Mouse (Mus musculus): Measurements from ENCODE around the gene Hspg2. TPM values are rescaled to one million over a fixed set of nuclear protein-coding genes. Genes with fewer than 3 reads are reported as not detected.
A peak's percentile ranks its signal among the peaks of the same experiment; 100 is the strongest.

Gene Hspg2
- total RNA-seq, 2 experiments from 2014 or later: 105 to 107 TPM

DNA sequence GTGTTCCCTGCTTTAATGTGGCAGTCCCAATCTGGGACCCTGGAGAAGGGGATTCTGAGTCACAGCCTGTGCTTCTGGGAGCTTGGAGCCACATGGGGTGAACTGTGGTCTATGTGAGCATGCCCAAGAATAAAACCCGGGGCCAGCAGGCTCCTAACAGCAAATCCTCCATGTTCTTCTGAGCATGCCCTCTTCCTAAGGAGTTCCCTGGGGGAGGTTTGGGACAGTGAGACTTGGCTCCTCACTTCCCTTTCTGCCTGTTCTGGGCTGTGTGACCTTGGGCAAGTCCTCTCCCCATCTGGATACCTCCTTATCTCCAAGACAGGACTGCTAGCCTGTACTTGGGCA is 12.4 kb downstream of the Hspg2 start:
- DNase-seq: no peak

- no peak for DNase-seq
Observed at GRCm38 (mm10) chr4:137481381-137482030, 12.9 kb downstream of the Hspg2 start.

DNA sequence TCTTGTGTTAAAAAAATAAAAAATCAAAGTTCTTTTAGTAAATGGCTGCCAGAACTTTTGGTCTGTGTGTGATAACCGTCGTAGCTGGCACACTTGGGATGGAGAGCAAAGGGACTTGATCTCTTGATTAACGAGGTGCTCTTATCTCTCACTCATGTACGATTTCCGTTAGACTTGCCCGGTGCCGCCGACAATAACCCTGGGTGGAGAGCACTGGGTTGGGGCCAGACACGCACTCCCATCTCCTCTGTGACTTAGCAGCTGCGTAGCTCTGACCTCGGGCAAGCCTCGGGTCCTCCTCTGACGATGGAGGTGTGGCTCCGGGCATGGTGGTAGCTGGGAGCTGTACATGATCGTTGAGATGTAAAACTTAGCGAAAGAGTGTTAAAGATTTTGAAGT is 15.3 kb downstream of the Hspg2 start:
- DNase-seq: no peak

DNA sequence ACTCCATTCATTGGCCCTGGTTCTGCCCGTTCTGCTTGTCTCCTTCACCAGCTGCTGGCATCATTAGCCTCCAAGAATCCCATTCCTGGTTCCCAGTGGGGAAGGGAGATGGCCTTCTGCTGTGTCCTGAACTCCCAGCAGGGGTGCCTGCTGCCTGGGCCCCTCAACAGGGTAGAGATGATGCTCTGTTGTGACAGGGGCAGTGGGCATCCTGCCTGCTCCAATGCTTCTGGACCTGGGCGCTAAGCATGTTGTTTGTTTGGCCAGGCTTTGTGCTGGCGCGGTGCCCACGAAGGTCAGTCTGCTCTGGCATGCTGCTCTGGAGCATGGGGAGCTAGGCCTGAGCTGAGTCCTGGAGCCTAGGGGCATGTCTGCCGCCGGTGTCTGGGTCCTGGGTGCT is 16.0 kb downstream of the Hspg2 start:
- no peak for DNase-seq

- no peak for DNase-seq
Observed at GRCm38 (mm10) chr4:137485258-137485960, 16.8 kb downstream of the Hspg2 start.

DNA sequence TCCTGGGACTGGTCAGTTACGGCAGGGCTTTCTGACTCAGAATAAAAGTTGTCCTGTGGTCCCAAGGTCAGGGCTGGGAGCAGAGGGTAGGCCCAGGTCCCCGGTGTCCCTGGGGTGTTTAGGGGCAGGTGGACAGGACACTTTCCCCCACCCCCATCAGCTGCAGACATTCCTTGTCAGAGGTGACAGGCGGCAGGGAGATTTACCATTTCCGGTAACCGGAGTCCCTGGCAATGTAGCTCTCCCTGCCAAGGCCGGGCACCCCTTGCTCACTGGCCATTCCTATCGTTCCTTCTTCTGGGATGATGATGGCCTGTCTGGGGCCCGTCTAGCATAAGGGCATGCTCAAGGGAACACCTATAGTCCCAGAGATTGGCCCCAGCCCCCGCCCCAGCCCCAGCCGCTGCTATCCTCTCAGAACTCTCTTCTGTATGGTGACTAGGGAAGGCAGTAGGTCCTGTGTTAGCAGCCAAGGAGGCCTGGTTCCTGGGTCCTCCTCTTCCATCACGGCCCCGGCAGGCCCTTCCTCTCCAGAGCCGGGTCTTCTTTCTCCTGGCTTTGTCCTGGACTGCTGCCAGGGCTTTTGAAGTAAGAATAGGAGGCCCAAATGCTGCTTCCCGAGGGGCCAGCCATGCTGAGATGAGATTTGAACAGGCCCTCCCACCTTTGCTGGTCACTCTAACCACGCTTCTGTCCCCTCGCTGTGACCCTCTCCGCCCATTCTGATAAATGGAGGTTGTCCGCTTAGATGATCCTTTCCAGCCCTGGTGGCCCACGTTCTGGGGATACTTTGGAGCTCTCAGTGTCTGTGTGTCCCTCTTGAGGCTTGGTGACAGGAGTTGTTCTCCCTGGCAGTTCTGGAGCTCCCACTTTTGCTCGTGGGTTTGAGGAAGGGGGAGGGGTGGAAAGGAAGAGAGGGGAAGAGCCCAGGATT is 17.8 kb downstream of the Hspg2 start:
- DNase-seq: peak; percentile 74

GRCm38 (mm10) chr4:137487286-137488000 is 18.9 kb downstream of the Hspg2 start:
- peak; percentile 91 for DNase-seq

DNA sequence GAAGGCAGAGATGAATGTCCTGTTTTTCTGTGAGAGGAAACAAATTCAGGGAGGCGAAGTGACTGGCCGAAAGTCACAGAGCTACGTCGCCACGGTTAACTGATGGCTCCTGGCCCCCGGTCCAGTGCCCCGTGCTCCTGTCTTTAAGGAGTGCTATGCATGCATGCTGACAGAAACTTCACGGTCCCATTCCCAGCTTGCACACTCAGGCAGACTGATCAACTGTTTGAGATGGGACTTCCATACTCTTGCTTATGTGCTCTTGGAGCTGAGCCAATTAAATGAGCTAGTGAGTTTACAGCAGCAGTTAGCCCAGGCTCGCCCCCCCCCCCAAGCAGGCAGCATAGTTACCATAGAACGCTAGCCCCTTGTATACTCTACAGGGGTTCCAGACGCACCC is 19.5 kb downstream of the Hspg2 start:
- no peak for DNase-seq

DNA sequence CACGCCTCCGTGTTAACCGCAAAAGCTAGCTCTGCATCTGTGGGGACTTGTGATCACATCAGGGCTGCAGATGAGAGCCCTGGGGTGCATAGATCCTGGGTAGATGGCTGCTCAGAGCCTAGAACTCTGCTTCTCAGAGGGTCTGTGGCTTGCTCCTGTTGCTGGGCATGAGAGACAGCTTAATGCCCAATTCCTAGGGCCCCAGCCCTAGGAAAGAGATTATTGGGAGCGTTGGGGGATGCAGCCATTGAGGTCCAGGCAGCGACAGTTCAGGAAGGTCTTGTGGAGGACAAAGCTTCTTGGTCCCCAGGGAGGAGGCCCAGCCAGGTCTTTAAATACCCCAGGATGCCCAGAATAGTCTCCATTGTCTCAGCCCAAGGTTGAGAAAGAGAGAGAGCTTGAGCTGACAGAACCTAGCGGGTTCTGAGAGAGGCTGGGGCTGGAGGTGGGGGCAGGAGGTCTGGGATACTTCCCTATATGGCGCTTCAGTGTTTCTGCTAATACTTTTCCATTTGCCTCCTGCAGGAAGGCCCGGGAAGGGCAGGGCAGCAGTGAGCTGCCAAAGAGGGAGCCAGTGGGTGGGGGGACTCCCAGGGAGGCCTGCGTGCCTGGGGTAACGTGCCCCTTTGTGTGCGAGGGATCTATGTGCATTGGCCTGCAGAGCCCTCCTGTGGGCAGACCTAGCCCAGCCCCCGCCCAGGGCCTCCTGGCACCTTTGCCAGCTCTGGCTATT is 20.2 kb downstream of the Hspg2 start:
- peak; percentile 78 for DNase-seq

DNA sequence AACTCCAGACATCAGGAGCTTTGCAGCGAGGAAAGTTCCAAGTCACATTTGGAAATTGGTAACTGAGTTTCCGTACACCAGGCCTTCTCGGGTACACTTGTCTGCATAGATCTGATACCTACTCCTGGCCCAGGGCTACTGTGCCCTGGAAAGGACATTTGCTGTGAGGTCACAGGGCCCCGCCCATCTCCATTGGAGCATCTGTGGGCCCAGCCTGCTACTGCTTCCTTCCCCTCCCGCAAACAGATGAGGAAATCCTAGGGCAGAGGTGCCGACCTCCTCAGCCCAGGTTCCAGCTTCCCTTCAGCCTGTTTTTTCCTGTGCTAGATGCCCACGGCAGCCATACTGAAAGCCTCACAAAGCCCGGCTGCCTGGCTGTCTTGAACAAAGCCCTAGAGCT is 21.4 kb downstream of the Hspg2 start:
- peak; percentile 68 for DNase-seq

DNA sequence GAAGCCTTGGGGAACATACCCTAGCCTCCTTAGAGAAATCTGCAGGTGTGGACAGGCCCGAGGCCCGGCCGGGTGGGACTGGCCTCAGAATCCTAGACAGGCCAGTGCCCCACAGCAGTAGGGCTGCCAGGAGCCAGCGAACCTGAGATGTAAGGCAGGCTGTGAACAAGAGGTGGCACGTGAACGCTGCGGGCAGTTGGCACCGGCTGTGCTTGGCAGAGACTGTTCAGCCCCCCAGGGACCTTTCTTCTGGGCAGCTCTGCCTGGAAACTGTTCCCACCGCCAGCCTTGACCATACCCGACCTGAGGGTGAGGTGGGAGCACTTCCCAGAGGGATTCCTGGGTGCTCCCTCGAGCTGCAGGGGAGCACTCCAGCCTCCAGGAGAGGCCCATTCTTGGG is 24.0 kb downstream of the Hspg2 start:
- no peak for DNase-seq

DNA sequence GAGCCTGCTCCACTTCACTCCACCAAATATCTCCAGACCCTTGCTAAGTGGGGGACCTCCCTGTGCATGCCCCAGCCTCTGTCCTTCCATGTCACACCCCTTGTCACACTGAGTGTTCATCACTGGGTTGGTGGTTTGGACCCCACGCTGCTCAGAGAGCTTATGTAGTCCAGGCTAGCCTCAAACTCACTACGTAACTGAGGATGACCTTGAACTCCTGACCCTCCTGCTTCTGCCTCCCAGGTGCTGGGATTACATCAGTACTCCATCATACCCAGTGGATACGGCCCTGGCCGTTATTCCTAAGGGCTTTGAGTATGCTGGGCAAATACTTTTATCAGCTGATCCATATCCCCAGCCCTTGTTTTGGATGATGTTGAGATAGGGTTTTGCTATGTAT is 24.6 kb downstream of the Hspg2 start:
- DNase-seq: no peak

GRCm38 (mm10) chr4:137494751-137495500 is 26.4 kb downstream of the Hspg2 start:
- DNase-seq: peak; percentile 72

DNA sequence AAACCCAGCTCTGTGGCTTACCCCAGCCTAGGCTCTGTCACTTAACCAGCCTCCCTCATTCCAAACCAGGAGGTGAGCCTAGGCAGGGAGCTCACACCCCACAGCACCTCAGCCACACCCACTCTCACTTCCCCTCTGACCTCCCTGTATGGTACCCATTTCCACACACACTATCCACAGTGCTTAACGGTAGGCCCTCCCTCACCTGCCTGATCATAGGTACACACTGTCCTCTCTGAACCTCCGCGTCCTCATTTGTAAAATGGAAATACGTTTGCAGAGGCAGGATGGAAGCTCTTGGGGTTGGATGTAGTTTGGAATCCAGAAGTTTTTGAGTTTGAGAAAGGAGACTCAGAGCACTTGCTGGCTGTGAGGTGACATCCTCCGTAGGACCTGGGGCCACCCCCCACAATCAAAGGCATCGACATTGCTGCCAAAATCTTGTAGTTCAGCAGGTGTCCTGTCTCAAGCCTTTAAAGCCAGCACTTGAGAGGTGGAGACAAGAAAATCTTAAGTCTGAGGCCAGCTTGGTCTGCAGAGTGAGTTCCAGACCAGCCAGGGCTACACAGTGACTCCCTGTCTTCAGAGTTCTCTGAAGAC is 27.0 kb downstream of the Hspg2 start:
- DNase-seq: no peak

DNA sequence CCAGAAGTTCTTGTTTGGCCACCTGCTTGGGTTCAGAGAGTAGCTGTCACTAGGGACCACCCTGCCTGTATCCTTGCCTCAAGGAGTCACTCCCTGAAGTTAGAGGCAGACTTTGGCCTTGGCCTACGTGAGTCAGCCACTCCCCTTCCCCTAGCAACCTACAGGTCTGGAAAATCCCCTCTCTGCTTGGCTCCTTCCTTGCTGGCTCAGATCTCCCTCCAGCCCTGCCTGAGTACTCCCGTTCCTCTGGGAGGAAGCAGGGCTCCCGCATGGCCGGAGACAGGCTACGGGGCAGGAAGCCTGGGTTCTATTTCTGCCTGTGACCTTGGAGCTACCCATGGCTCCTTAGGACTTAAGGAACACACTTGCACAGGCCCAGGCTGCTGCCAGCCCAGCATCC is 28.8 kb downstream of the Hspg2 start:
- peak; percentile 75 for DNase-seq

- DNase-seq: peak; percentile 81
Observed at GRCm38 (mm10) chr4:137497892-137498722, 29.5 kb downstream of the Hspg2 start.

- DNase-seq: no peak
Observed at GRCm38 (mm10) chr4:137498882-137499583, 30.5 kb downstream of the Hspg2 start.

DNA sequence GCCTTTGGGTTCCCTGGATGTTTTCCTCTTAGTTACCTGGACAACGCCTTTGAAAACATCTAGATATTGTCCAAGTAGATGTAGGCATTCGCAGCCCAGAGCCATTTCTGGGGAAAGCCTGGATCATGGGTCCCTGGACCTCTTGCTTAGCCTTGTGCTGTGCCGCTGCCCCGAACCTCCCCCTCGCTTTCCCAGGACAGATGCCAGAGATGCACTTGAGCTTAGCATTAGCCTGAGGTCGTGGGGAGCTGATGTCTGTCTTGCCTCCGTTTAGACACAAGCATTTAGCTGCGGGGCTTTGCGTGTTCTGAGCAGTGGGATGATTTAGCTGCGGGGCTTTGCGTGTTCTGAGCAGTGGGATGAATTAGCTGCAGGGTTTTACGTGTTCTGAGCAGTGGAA is 31.6 kb downstream of the Hspg2 start:
- DNase-seq: no peak

DNA sequence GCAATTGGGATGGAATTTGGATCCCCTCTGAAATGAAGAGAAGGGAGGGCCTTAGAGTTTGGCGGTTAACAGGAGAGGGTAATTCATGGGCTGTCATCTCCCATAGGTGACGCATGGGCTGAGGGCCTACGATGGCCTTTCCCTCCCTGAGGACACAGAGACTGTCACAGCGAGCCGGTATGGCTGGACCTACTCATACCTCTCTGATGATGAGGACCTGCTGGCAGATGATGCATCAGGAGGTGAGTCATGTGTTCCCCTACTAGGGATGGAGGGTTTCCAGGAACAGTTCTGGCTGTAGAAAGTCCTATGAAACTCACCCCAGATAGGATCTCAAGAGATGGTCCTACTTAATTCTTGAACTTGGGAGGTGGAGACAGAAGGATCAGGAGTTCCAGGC is 32.4 kb downstream of the Hspg2 start:
- DNase-seq: no peak
